Comparison of ENCODE assay signal across 9 mouse cellular contexts in the genomic region with DNA sequence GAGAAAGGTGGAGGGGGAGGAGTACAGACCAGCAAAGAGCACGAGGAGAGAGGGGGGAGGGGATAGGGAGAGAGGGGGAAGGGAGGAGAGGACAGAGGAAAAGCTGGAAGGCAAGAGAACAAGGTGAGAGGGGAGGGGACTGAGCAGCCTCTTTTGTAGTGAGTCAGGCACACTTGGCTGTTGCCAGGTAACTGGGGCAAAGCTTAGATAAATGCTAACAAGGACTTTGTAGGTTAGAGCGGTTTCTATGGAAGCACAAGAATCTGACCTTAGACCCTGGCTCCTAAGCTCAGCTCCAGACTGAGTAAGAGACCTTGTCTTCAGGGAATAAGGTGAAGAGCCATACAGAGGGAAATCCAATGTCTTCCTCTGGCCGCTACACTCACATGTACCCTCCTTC. TPM values are rescaled to one million over a fixed set of nuclear protein-coding genes. Genes with fewer than 3 reads are reported as not detected.
DNase-seq lines count a peak whose midpoint lies in the region; ATAC-seq lines count a peak whose summit lies in the region.
"Had no signal": no experiment of that assay in that cellular context is flagged by ENCODE, and none has a peak within 500 bp of the region (broad histone marks: within the 10 kb centered on the region; RNA-seq: fewer than 3 reads in every experiment).

No protein-coding gene starts in this region.

- WGBS in forebrain, embryonic 15.5 days: 17% methylated on average over 3 of the region's 3 CpGs
- WGBS in midbrain, embryonic 16.5 days: 25% methylated on average over 3 of the region's 3 CpGs

- DNase-seq in embryo, embryonic 10.5 days (ENCODE audit: low spot score): peak; percentile 66
- DNase-seq in kidney, postnatal 36 days: peak; percentile 19 to 57
- no peak for DNase-seq in Muller cell, postnatal 12 days (ENCODE audit: inconsistent ontology term)
- DNase-seq in thymus, adult 18-20 months: no peak
- no peak for DNase-seq in left cerebral cortex, adult 18-20 months (ENCODE audit: low spot score in 2 of 2)
- DNase-seq: layer of hippocampus, adult 9-11 months had no signal

- H3K9ac ChIP-seq in forebrain, embryonic 15.5 days (replicated peaks): no peak overlapping the region
- no peak overlapping the region for H3K9ac ChIP-seq in midbrain, embryonic 16.5 days (ENCODE audit: low read depth, low read length)

- H3K9me3 ChIP-seq in forebrain, embryonic 15.5 days: no peaks in the 10 kb centered on the region
- no peaks in the 10 kb centered on the region for H3K9me3 ChIP-seq in midbrain, embryonic 16.5 days (replicated peaks; ENCODE audit: control insufficient read depth, low read length, poor library complexity, severe bottlenecking)

- no peaks in the 10 kb centered on the region for H3K27me3 ChIP-seq in forebrain, embryonic 15.5 days
- no peaks in the 10 kb centered on the region for H3K27me3 ChIP-seq in midbrain, embryonic 16.5 days (ENCODE audit: control insufficient read depth, insufficient read depth, low read depth, low read length)

- peak; percentile 38; the same call in 1 of the 2 replicates for ATAC-seq in forebrain, embryonic 15.5 days (replicated peaks)
- peak; percentile 90 for ATAC-seq in midbrain, embryonic 16.5 days

- H3K4me1 ChIP-seq in forebrain, embryonic 15.5 days: no peaks in the 10 kb centered on the region
- 0 out of 2 replicates have a peak, but pooled peaks cover 4% of the 10 kb centered on the region for H3K4me1 ChIP-seq in midbrain, embryonic 16.5 days (ENCODE audit: control insufficient read depth, insufficient read depth, low read length)

- no peaks in the 10 kb centered on the region; the same call in 1 of the 2 replicates for H3K36me3 ChIP-seq in forebrain, embryonic 15.5 days
- H3K36me3 ChIP-seq in midbrain, embryonic 16.5 days (ENCODE audit: control insufficient read depth, insufficient read depth, low read length): no peaks in the 10 kb centered on the region

- no peak overlapping the region for H3K4me2 ChIP-seq in forebrain, embryonic 15.5 days (replicated peaks)
- H3K4me2 ChIP-seq in midbrain, embryonic 16.5 days (ENCODE audit: low read length): no peak overlapping the region

- no peak overlapping the region for H3K4me3 ChIP-seq in forebrain, embryonic 15.5 days
- H3K4me3 ChIP-seq in midbrain, embryonic 16.5 days (ENCODE audit: low read depth, low read length): no peak overlapping the region
- H3K4me3 ChIP-seq: erythroblast, embryonic 14.5 days had no signal

- no peak overlapping the region for H3K27ac ChIP-seq in forebrain, embryonic 15.5 days (replicated peaks)
- H3K27ac ChIP-seq in midbrain, embryonic 16.5 days (ENCODE audit: low read length): 0 out of 2 replicates have a peak overlapping the region, but pooled peaks have one; percentile 28

RNA-seq across cellular contexts. Expression of gene Yy2, which starts 21.7 kb away (rescaled TPM):
- polyA plus RNA-seq in forebrain, embryonic 15.5 days (2015; fragmentation: Nextera tagmentation; extraction: Ambion mirVana): 2.7 and 2.8 TPM in 2 replicates
- polyA plus RNA-seq in midbrain, embryonic 16.5 days (2015; fragmentation: Nextera tagmentation; extraction: Ambion mirVana): 1.6 and 2.6 TPM in 2 replicates
- not detected for total RNA-seq in left cerebral cortex, adult 18-20 months (2021)

RNA-seq across cellular contexts. Expression of gene Mbtps2, which starts 51.4 kb away (rescaled TPM):
- polyA plus RNA-seq in forebrain, embryonic 15.5 days (2015; fragmentation: Nextera tagmentation; extraction: Ambion mirVana): 30.4 and 35.4 TPM in 2 replicates
- polyA plus RNA-seq in midbrain, embryonic 16.5 days (2015; fragmentation: Nextera tagmentation; extraction: Ambion mirVana): 32.5 and 33.4 TPM in 2 replicates
- total RNA-seq in left cerebral cortex, adult 18-20 months (2021): 10 to 100 TPM; 28.9 to 32.1 TPM
- polyA plus RNA-seq: erythroblast, embryonic 14.5 days had no signal

RNA-seq across cellular contexts. Expression of gene Sms, which starts 55.0 kb away (rescaled TPM):
- 113 and 115 TPM in 2 replicates for polyA plus RNA-seq in forebrain, embryonic 15.5 days (2015; fragmentation: Nextera tagmentation; extraction: Ambion mirVana)
- 131 and 149 TPM in 2 replicates for polyA plus RNA-seq in midbrain, embryonic 16.5 days (2015; fragmentation: Nextera tagmentation; extraction: Ambion mirVana)
- 10 to 100 TPM; 71.8 to 75.7 TPM for total RNA-seq in left cerebral cortex, adult 18-20 months (2021)

Comparison
In these comparisons a context has a peak if more than half of its experiments do, and no peak if none do; other contexts are left out.
1. DNase-seq: peak in embryo, embryonic 10.5 days (single experiment) and kidney, postnatal 36 days (2 of 2); none in Muller cell, postnatal 12 days (single experiment), thymus, adult 18-20 months (0 of 2) and left cerebral cortex, adult 18-20 months (0 of 2).